Mouse (Mus musculus) MEL (cell line): ENCODE data around the gene Plxnb3. TPM values are rescaled to one million over a fixed set of nuclear protein-coding genes. Genes with fewer than 3 reads are reported as not detected.

Source experiments
- CHD1 ChIP-seq: IDR thresholded peaks from 2 replicates; pipeline ENCODE4 v1.6.1; 2012; ENCODE audit warnings: low read depth, mild to moderate bottlenecking, inconsistent platforms, low read length, improper control_type of control experiment
- GABPA ChIP-seq: IDR thresholded peaks from 2 replicates; pipeline ENCODE4 v1.6.1; 2012; ENCODE audit warnings: low read depth, mild to moderate bottlenecking, inconsistent platforms, low read length, improper control_type of control experiment, moderate library complexity
- MXI1 ChIP-seq: IDR thresholded peaks from 2 replicates; pipeline ENCODE4 v1.6.1; 2011; ENCODE audit warnings: mild to moderate bottlenecking, low read depth, low read length, improper control_type of control experiment
- POLR2A ChIP-seq, 2 experiments: IDR thresholded peaks; 2 replicates each; pipeline ENCODE4 v1.6.1; 2011 to 2012; ENCODE audit warnings: low read length in 2 of 2, mild to moderate bottlenecking in 2 of 2, control low read depth in 1 of 2, improper control_type of control experiment in 1 of 2, low read depth in 1 of 2, moderate library complexity in 1 of 2; ENCODE audit not compliant: control insufficient read depth in 1 of 2, insufficient read depth in 1 of 2, poor library complexity in 1 of 2
- POLR2AphosphoS2 ChIP-seq: IDR thresholded peaks from 2 replicates; pipeline ENCODE4 v1.6.1; 2011; ENCODE audit warnings: low read length, improper control_type of control experiment
- POLR2AphosphoS5 ChIP-seq: IDR thresholded peaks from 2 replicates; pipeline ENCODE4 v1.6.1; 2012; ENCODE audit warnings: low read depth, borderline replicate concordance, mild to moderate bottlenecking, inconsistent platforms, low read length, moderate library complexity, mixed read lengths
- SIN3A ChIP-seq: IDR thresholded peaks from 2 replicates; pipeline ENCODE4 v1.6.1; 2012; ENCODE audit warnings: low read length, improper control_type of control experiment, inconsistent platforms
- TCF12 ChIP-seq: IDR thresholded peaks from 2 replicates; pipeline ENCODE4 v1.6.1; 2014; ENCODE audit warnings: low read depth, mild to moderate bottlenecking, inconsistent platforms, low read length, improper control_type of control experiment, moderate library complexity
- UBTF ChIP-seq: IDR thresholded peaks from 2 replicates; pipeline ENCODE4 v1.6.1; 2012; ENCODE audit warnings: low read depth, mild to moderate bottlenecking, inconsistent platforms, low read length, improper control_type of control experiment, moderate library complexity, borderline replicate concordance; ENCODE audit not compliant: insufficient read depth
- USF1 ChIP-seq: IDR thresholded peaks from 2 replicates; pipeline ENCODE4 v1.6.1; 2014; ENCODE audit warnings: low read depth, mild to moderate bottlenecking, inconsistent platforms, low read length, improper control_type of control experiment, moderate library complexity
- ZNF384 ChIP-seq: IDR thresholded peaks from 2 replicates; pipeline ENCODE4 v1.6.1; 2012; ENCODE audit warnings: low read depth, mild to moderate bottlenecking, inconsistent platforms, low read length, improper control_type of control experiment
- polyA plus RNA-seq, 2 experiments: library from polyadenylated mRNA; stranded (reverse) in 1 of 2; unstranded in 1 of 2; fragments of >175 nt in 1 of 2; fragments of >200 nt in 1 of 2; gene quantifications; 2 replicates each; pipeline versions ENCODE4 v1.2.1 to v1.2.4; 2012; ENCODE audit warnings: low replicate concordance in 2 of 2, low read depth in 1 of 2; ENCODE audit not compliant: insufficient read length in 2 of 2, insufficient read depth in 1 of 2, missing spikeins in 1 of 2
- total RNA-seq: library from RNA; depleted of rRNA; stranded (reverse); fragments of 300-350 nt; gene quantifications from 2 replicates; pipeline ENCODE4 v1.2.3, GENCODE M21; 2012; rRNA removed

Gene Plxnb3
- total and polyA plus RNA-seq, 3 experiments: 0.10 TPM; not detected in 2

GRCm38 (mm10) chrX:73816596-73817314, 59.9 kb downstream of the Plxnb3 start (continued):
- TF ChIP-seq MXI1 (peak; percentile 54; the same call in 1 of the 2 replicates), UBTF (no peak), CHD1 (no peak), GABPA (no peak), POLR2AphosphoS2 (no peak), POLR2A (IDR thresholded peaks at IDR 0.05; ENCODE audit: control insufficient read depth in 1 of 2, insufficient read depth in 1 of 2, low read depth in 1 of 2, low read length in 2 of 2, poor library complexity in 1 of 2) (no peak), ZNF384 (no peak), POLR2AphosphoS5 (no peak), TCF12 (peak; percentile 93), SIN3A (peak; percentile 46; the same call in 1 of the 2 replicates), USF1 (peak; percentile 51; the same call in 1 of the 2 replicates)

Other genes with a start within 250 kb of the Plxnb3 start
- gene Dusp9, start 117.7 kb upstream of the Plxnb3 start, total RNA-seq: 3.4 and 4.7 TPM in 2 replicates
- 1 to 10 TPM in 1 of 2 experiments, not detected in 1; 5.2 TPM for gene Dusp9, start 117.7 kb upstream of the Plxnb3 start, polyA plus RNA-seq
- gene Pnck, start 97.0 kb upstream of the Plxnb3 start, total RNA-seq: not detected in 2 replicates
- gene Pnck, start 97.0 kb upstream of the Plxnb3 start, polyA plus RNA-seq: under 1 TPM in 1 of 2 experiments, not detected in 1; 0.11 TPM
- 4.9 and 5.4 TPM in 2 replicates for gene Slc6a8, start 83.9 kb upstream of the Plxnb3 start, total RNA-seq
- 10 to 100 TPM in 1 of 2 experiments, not detected in 1; 11.9 TPM for gene Slc6a8, start 83.9 kb upstream of the Plxnb3 start, polyA plus RNA-seq
- 156 and 164 TPM in 2 replicates for gene Bcap31, start 40.9 kb upstream of the Plxnb3 start, total RNA-seq
- gene Bcap31, start 40.9 kb upstream of the Plxnb3 start, polyA plus RNA-seq: 100 to 1,000 TPM in 1 of 2 experiments, not detected in 1; 214 TPM
- 4.8 and 5.4 TPM in 2 replicates for gene Abcd1, start 40.5 kb upstream of the Plxnb3 start, total RNA-seq
- 10 to 100 TPM in 1 of 2 experiments, not detected in 1; 17.3 TPM for gene Abcd1, start 40.5 kb upstream of the Plxnb3 start, polyA plus RNA-seq
- 0.20 and 0.31 TPM in 2 replicates for gene Srpk3, start 17.3 kb downstream of the Plxnb3 start, total RNA-seq
- gene Srpk3, start 17.3 kb downstream of the Plxnb3 start, polyA plus RNA-seq: under 1 TPM in 1 of 2 experiments, not detected in 1; 0.17 TPM
- gene Idh3g, start 29.8 kb downstream of the Plxnb3 start, total RNA-seq: 232 and 248 TPM in 2 replicates
- gene Idh3g, start 29.8 kb downstream of the Plxnb3 start, polyA plus RNA-seq: 100 to 1,000 TPM in 1 of 2 experiments, not detected in 1; 296 TPM
- 256 and 283 TPM in 2 replicates for gene Ssr4, start 29.9 kb downstream of the Plxnb3 start, total RNA-seq
- 100 to 1,000 TPM in 1 of 2 experiments, not detected in 1; 343 TPM for gene Ssr4, start 29.9 kb downstream of the Plxnb3 start, polyA plus RNA-seq
- 0.46 and 0.49 TPM in 2 replicates for gene Pdzd4, start 67.9 kb downstream of the Plxnb3 start, total RNA-seq
- gene Pdzd4, start 67.9 kb downstream of the Plxnb3 start, polyA plus RNA-seq: 1 to 10 TPM in 1 of 2 experiments, not detected in 1; 2.7 TPM
- 0.10 and 0.35 TPM in 2 replicates for gene Avpr2, start 135.0 kb downstream of the Plxnb3 start, total RNA-seq
- under 1 TPM in 1 of 2 experiments, not detected in 1; 0.49 TPM for gene Avpr2, start 135.0 kb downstream of the Plxnb3 start, polyA plus RNA-seq
- gene L1cam, start 139.0 kb downstream of the Plxnb3 start, total RNA-seq: 0.52 and 0.73 TPM in 2 replicates
- under 1 TPM in 1 of 2 experiments, not detected in 1; 0.96 TPM for gene L1cam, start 139.0 kb downstream of the Plxnb3 start, polyA plus RNA-seq
- 9.6 and 10.3 TPM in 2 replicates for gene Arhgap4, start 164.8 kb downstream of the Plxnb3 start, total RNA-seq
- gene Arhgap4, start 164.8 kb downstream of the Plxnb3 start, polyA plus RNA-seq: 10 to 100 TPM in 1 of 2 experiments, not detected in 1; 24.5 TPM
- 155 and 174 TPM in 2 replicates for gene Naa10, start 164.9 kb downstream of the Plxnb3 start, total RNA-seq
- gene Naa10, start 164.9 kb downstream of the Plxnb3 start, polyA plus RNA-seq: 100 to 1,000 TPM; 253 to 417 TPM
- gene Renbp, start 173.8 kb downstream of the Plxnb3 start, total RNA-seq: 18.8 and 22.7 TPM in 2 replicates
- 10 to 100 TPM in 1 of 2 experiments, not detected in 1; 38.0 TPM for gene Renbp, start 173.8 kb downstream of the Plxnb3 start, polyA plus RNA-seq
- gene Hcfc1, start 209.3 kb downstream of the Plxnb3 start, total RNA-seq: 53.6 and 60.0 TPM in 2 replicates
- gene Hcfc1, start 209.3 kb downstream of the Plxnb3 start, polyA plus RNA-seq: 100 to 1,000 TPM in 1 of 2 experiments, 10 to 100 TPM in 1; 40.8 to 146 TPM